Mouse (Mus musculus) midbrain, embryonic 16.5 days (tissue): ENCODE measurements around the gene Olfr1474. TPM values are rescaled to one million over a fixed set of nuclear protein-coding genes. Genes with fewer than 3 reads are reported as not detected.
"Not testable (repeated sequence)": the region's sequence is repeated elsewhere in the genome, so short reads cannot be mapped to it uniquely, and the experiment has no call there.

ENCODE experiments used
- ATAC-seq: fragments of 200-750 bp; cut with Nextera tagmentation; 2 replicates; pipeline ENCODE4 v1.8.0; 2017; ENCODE audit warnings: moderate TSS enrichment
- H3K27ac ChIP-seq: fragments of 300-500 bp; sonication (generic); 2 replicates; pipeline ENCODE4 v1.5.1; 2014; ENCODE audit warnings: mild to moderate bottlenecking, low read length, mixed read lengths
- H3K27me3 ChIP-seq: fragments of 300-500 bp; sonication (generic); 2 replicates; pipeline ENCODE4 v1.6.1; 2014; ENCODE audit warnings: low read depth, low read length, mixed read lengths; ENCODE audit not compliant: control insufficient read depth, insufficient read depth
- H3K36me3 ChIP-seq: fragments of 300-500 bp; sonication (generic); 2 replicates; pipeline ENCODE4 v1.6.1; 2014; ENCODE audit warnings: mild to moderate bottlenecking, low read length, moderate library complexity, mixed read lengths; ENCODE audit not compliant: control insufficient read depth, insufficient read depth
- H3K4me1 ChIP-seq: fragments of 300-500 bp; sonication (generic); 2 replicates; pipeline ENCODE4 v1.6.1; 2014; ENCODE audit warnings: mild to moderate bottlenecking, low read length, mixed read lengths; ENCODE audit not compliant: control insufficient read depth, insufficient read depth
- H3K4me2 ChIP-seq: fragments of 300-500 bp; sonication (generic); 2 replicates; pipeline ENCODE4 v1.6.1; 2014; ENCODE audit warnings: mild to moderate bottlenecking, low read length, mixed read lengths
- H3K4me3 ChIP-seq: fragments of 300-500 bp; sonication (generic); 2 replicates; pipeline ENCODE4 v1.5.1; 2014; ENCODE audit warnings: low read depth, mild to moderate bottlenecking, low read length, moderate library complexity, mixed read lengths
- H3K9ac ChIP-seq: fragments of 300-500 bp; sonication (generic); 2 replicates; pipeline ENCODE4 v1.6.1; 2014; ENCODE audit warnings: low read depth, low read length, mixed read lengths
- H3K9me3 ChIP-seq: fragments of 300-500 bp; sonication (generic); replicated peaks from 2 replicates; pipeline ENCODE4 v1.6.1; 2014; ENCODE audit warnings: mild to moderate bottlenecking, low read length, mixed read lengths; ENCODE audit not compliant: control insufficient read depth, poor library complexity, severe bottlenecking
- WGBS: fragments of 180-500 bp; shearing (Covaris S2); extraction: QIAGEN DNeasy Blood & Tissue Kit; methylation state at CpG from one replicate; pipeline ENCODE4 v1.1.7; 2014; 5-methylcytosine and 5-hydroxymethylcytosine counted together
- polyA plus RNA-seq: library from polyadenylated mRNA; unstranded; fragments of >200 nt; fragmentation: Nextera tagmentation; extraction: Ambion mirVana; gene quantifications from 2 replicates; pipeline ENCODE4 v1.2.1, GENCODE M21; 2015

The Olfr1474 gene
- not detected in 2 replicates for polyA plus RNA-seq

- not testable (repeated sequence) for H3K27ac ChIP-seq, H3K9me3 ChIP-seq, H3K27me3 ChIP-seq, H3K4me3 ChIP-seq, H3K4me1 ChIP-seq, H3K4me2 ChIP-seq, H3K36me3 ChIP-seq, H3K9ac ChIP-seq, ATAC-seq
- WGBS = 78% methylated on average over 4 of the region's 4 CpGs
Observed at GRCm38 (mm10) chr19:13469265-13469664, at the start of gene Olfr1474. TSS of gene Olfr1474 (plus strand) at chr19:13469565.

GRCm38 (mm10) chr19:13443109-13443508, 26.3 kb upstream of the Olfr1474 start, which contains the start of gene Olfr1471:
TSS of gene Olfr1471 (plus strand) at chr19:13443409.
- not testable (repeated sequence) for H3K9me3 ChIP-seq, H3K36me3 ChIP-seq, ATAC-seq, H3K4me2 ChIP-seq, H3K27ac ChIP-seq, H3K9ac ChIP-seq, H3K27me3 ChIP-seq, H3K4me1 ChIP-seq, H3K4me3 ChIP-seq
- 72% methylated on average over 2 of the region's 2 CpGs for WGBS

GRCm38 (mm10) chr19:13455986-13456385, 13.4 kb upstream of the Olfr1474 start, which contains the start of gene Olfr1472:
TSS of gene Olfr1472 (minus strand) at chr19:13456086.
- 89% methylated on average over 1 of the region's 1 CpGs for WGBS
- no peaks in the 10 kb centered on the region for H3K36me3 ChIP-seq
- no peak within 1 kb of the TSS for H3K9ac ChIP-seq
- H3K27ac ChIP-seq = no peak within 1 kb of the TSS
- no peaks in the 10 kb centered on the region for H3K4me1 ChIP-seq
- no peak within 1 kb of the TSS for H3K4me2 ChIP-seq
- H3K4me3 ChIP-seq = no peak within 1 kb of the TSS
- no peaks in the 10 kb centered on the region for H3K27me3 ChIP-seq
- H3K9me3 ChIP-seq = peaks cover 3% of the 10 kb centered on the region; the same call in 1 of the 2 replicates
- no peak for ATAC-seq

GRCm38 (mm10) chr19:13480096-13480495, 10.7 kb downstream of the Olfr1474 start, which contains the start of gene Olfr1475:
TSS of gene Olfr1475 (minus strand) at chr19:13480196.
- Histone ChIP-seq H3K4me2 (no peak within 1 kb of the TSS), H3K4me1 (no peaks in the 10 kb centered on the region)

GRCm38 (mm10) chr19:13500246-13500645, 30.9 kb downstream of the Olfr1474 start, which contains the start of gene Olfr1477:
TSS of gene Olfr1477 (plus strand) at chr19:13500546.
- no peaks in the 10 kb centered on the region; the same call in 1 of the 2 replicates for H3K9me3 ChIP-seq
- no peak for ATAC-seq
- H3K4me1 ChIP-seq = no peaks in the 10 kb centered on the region
- no peak within 1 kb of the TSS for H3K4me2 ChIP-seq
- no peak within 1 kb of the TSS for H3K4me3 ChIP-seq
- H3K9ac ChIP-seq = no peak within 1 kb of the TSS
- no peak within 1 kb of the TSS for H3K27ac ChIP-seq
- WGBS = 71% methylated on average over 3 of the region's 3 CpGs
- no peaks in the 10 kb centered on the region for H3K27me3 ChIP-seq
- H3K36me3 ChIP-seq = no peaks in the 10 kb centered on the region

More at GRCm38 (mm10) chr19:13480096-13480495, 10.7 kb downstream of the Olfr1474 start, which contains the start of gene Olfr1475:
- H3K36me3 ChIP-seq = no peaks in the 10 kb centered on the region
- no peak for ATAC-seq
- H3K27me3 ChIP-seq = no peaks in the 10 kb centered on the region
- no peak within 1 kb of the TSS for H3K27ac ChIP-seq
- no peaks in the 10 kb centered on the region for H3K9me3 ChIP-seq
- H3K9ac ChIP-seq = no peak within 1 kb of the TSS
- no peak within 1 kb of the TSS for H3K4me3 ChIP-seq

Other genes starting within 250 kb of the Olfr1474 start
- not detected in 2 replicates for gene Olfr1463, start 238.2 kb upstream of the Olfr1474 start, polyA plus RNA-seq
- gene Olfr1465, start 154.0 kb upstream of the Olfr1474 start, polyA plus RNA-seq = not detected in 2 replicates
- not detected in 2 replicates for gene Olfr1466, start 130.7 kb upstream of the Olfr1474 start, polyA plus RNA-seq
- not detected in 2 replicates for gene Olfr1467, start 107.3 kb upstream of the Olfr1474 start, polyA plus RNA-seq
- not detected in 2 replicates for gene Olfr1469, start 61.7 kb upstream of the Olfr1474 start, polyA plus RNA-seq
- gene Olfr1471, start 26.2 kb upstream of the Olfr1474 start, polyA plus RNA-seq = not detected in 2 replicates
- not detected in 2 replicates for gene Olfr1472, start 13.5 kb upstream of the Olfr1474 start, polyA plus RNA-seq
- not detected in 2 replicates for gene Olfr1475, start 10.6 kb downstream of the Olfr1474 start, polyA plus RNA-seq
- not detected in 2 replicates for gene Olfr1477, start 31.0 kb downstream of the Olfr1474 start, polyA plus RNA-seq
- gene Olfr1480, start 58.3 kb downstream of the Olfr1474 start, polyA plus RNA-seq = not detected in 2 replicates
- not detected in 2 replicates for gene Olfr1484, start 113.9 kb downstream of the Olfr1474 start, polyA plus RNA-seq
- not detected in 2 replicates for gene Olfr1487, start 147.8 kb downstream of the Olfr1474 start, polyA plus RNA-seq
- gene Olfr1489, start 162.1 kb downstream of the Olfr1474 start, polyA plus RNA-seq = not detected in 2 replicates
- not detected in 2 replicates for gene Olfr1490, start 181.5 kb downstream of the Olfr1474 start, polyA plus RNA-seq
- not detected in 2 replicates for gene Olfr1491, start 227.7 kb downstream of the Olfr1474 start, polyA plus RNA-seq